Mouse (Mus musculus): ENCODE data around the gene Magoh. TPM values are rescaled to one million over a fixed set of nuclear protein-coding genes. Genes with fewer than 3 reads are reported as not detected.

Magoh gene
- polyA plus RNA-seq, 1 experiment from 2014 or later = 225 TPM

- Histone ChIP-seq H3K4me3 (no peak overlapping the region), H3K9me3 (no peaks in the 10 kb centered on the region), H3K27ac (no peak overlapping the region), H3K27me3 (ENCODE audit: insufficient read depth, poor library complexity, severe bottlenecking) (no peaks in the 10 kb centered on the region), H3K36me3 (no peaks in the 10 kb centered on the region), H3K4me1 (replicated peaks) (no peaks in the 10 kb centered on the region)
- WGBS = 87% methylated on average over 8 of the region's 8 CpGs
- DNase-seq (ENCODE audit: low spot score) = no peak
Observed at GRCm38 (mm10) chr4:107933239-107933638, 53.7 kb downstream of the Magoh start.

DNA sequence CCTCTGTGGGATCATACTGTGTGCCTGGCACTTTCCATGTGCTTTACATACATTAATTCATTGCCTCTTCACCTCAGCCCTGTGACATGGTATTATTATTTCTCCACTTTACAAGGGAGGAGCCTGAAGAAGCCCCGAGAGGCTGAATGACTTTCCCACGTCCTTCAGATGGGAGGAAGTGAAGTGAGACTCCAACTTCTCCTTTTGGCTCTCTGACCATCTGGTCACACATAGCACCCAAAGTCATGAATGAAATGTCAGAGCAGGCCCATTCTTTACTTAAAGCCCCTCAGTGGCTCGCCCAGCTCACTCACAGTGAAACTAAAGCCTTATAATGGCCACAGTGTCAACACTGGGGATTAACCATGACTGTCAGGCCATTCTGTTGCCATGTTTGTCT lies 55.7 kb downstream of the Magoh start:
- no peak for DNase-seq (ENCODE audit: low spot score)
- Histone ChIP-seq H3K27ac (no peak overlapping the region), H3K36me3 (no peaks in the 10 kb centered on the region), H3K9me3 (no peaks in the 10 kb centered on the region), H3K4me1 (replicated peaks) (no peaks in the 10 kb centered on the region), H3K4me3 (no peak overlapping the region), H3K27me3 (ENCODE audit: insufficient read depth, poor library complexity, severe bottlenecking) (no peaks in the 10 kb centered on the region)
- WGBS = 75% methylated on average over 3 of the region's 3 CpGs

Other genes starting within 250 kb of the Magoh start
- gene Dmrtb1, start 195.5 kb upstream of the Magoh start, polyA plus RNA-seq (2016; fragmentation: Nextera tagmentation; extraction: Ambion mirVana) = 8.2 and 23.2 TPM in 2 replicates
- gene Lrp8, start 77.5 kb upstream of the Magoh start, polyA plus RNA-seq (2016; fragmentation: Nextera tagmentation; extraction: Ambion mirVana) = 10.0 and 13.9 TPM in 2 replicates
- gene 0610037L13Rik, start 10.1 kb downstream of the Magoh start, polyA plus RNA-seq (2016; fragmentation: Nextera tagmentation; extraction: Ambion mirVana) = 111 and 113 TPM in 2 replicates
- 38.7 and 39.7 TPM in 2 replicates for gene Cpt2, start 43.9 kb downstream of the Magoh start, polyA plus RNA-seq (2016; fragmentation: Nextera tagmentation; extraction: Ambion mirVana)
- not detected in 2 replicates for gene Slc1a7, start 88.6 kb downstream of the Magoh start, polyA plus RNA-seq (2016; fragmentation: Nextera tagmentation; extraction: Ambion mirVana)
- 0.34 TPM in 1 of 2 replicates, not detected in the other for gene Podn, start 216.7 kb downstream of the Magoh start, polyA plus RNA-seq (2016; fragmentation: Nextera tagmentation; extraction: Ambion mirVana)

Data from hindbrain, embryonic 10.5 days (tissue).